Mouse (Mus musculus): ENCODE results near the gene Pfkm. TPM values are rescaled to one million over a fixed set of nuclear protein-coding genes. Genes with fewer than 3 reads are reported as not detected.

The Pfkm gene
- total RNA-seq, 2 experiments from 2014 or later: 9.5 to 15.8 TPM

- peak; percentile 85 for ATAC-seq (replicated peaks; ENCODE audit: poor library complexity, severe bottlenecking)
These were observed 75.5 kb downstream of the Pfkm start for GRCm38 (mm10) chr15:98167645-98168621.

GRCm38 (mm10) chr15:98168622-98169004 lies 76.2 kb downstream of the Pfkm start:
- no peak for ATAC-seq (replicated peaks; ENCODE audit: poor library complexity, severe bottlenecking)

GRCm38 (mm10) chr15:98170365-98170764 lies 78.0 kb downstream of the Pfkm start:
- no peak for ATAC-seq (replicated peaks; ENCODE audit: poor library complexity, severe bottlenecking)

GRCm38 (mm10) chr15:98170917-98171316 lies 78.5 kb downstream of the Pfkm start:
- no peak for ATAC-seq (replicated peaks; ENCODE audit: poor library complexity, severe bottlenecking)

GRCm38 (mm10) chr15:98172113-98172512 lies 79.7 kb downstream of the Pfkm start:
- ATAC-seq (replicated peaks; ENCODE audit: poor library complexity, severe bottlenecking): no peak

GRCm38 (mm10) chr15:98173821-98174220 lies 81.4 kb downstream of the Pfkm start:
- ATAC-seq (replicated peaks; ENCODE audit: poor library complexity, severe bottlenecking): peak; percentile 52

GRCm38 (mm10) chr15:98177320-98177719 lies 84.9 kb downstream of the Pfkm start:
- no peak for ATAC-seq (replicated peaks; ENCODE audit: poor library complexity, severe bottlenecking)

GRCm38 (mm10) chr15:98180567-98181131 lies 88.3 kb downstream of the Pfkm start:
- ATAC-seq (replicated peaks; ENCODE audit: poor library complexity, severe bottlenecking): no peak

- ATAC-seq (replicated peaks; ENCODE audit: poor library complexity, severe bottlenecking): peak; percentile 97
These were observed 88.8 kb downstream of the Pfkm start for GRCm38 (mm10) chr15:98181132-98181711.

Other genes with a start within 250 kb of the Pfkm start
- gene Hdac7, start 248.1 kb upstream of the Pfkm start, total RNA-seq (2014; fragmentation: Nextera tagmentation): 33.3 and 52.1 TPM in 2 replicates
- 3.5 and 6.1 TPM in 2 replicates for gene Hdac7, start 248.1 kb upstream of the Pfkm start, total RNA-seq (2017)
- 12.9 and 25.6 TPM in 2 replicates for gene Vdr, start 182.0 kb upstream of the Pfkm start, total RNA-seq (2014; fragmentation: Nextera tagmentation)
- gene Vdr, start 182.0 kb upstream of the Pfkm start, total RNA-seq (2017): 2.3 and 2.5 TPM in 2 replicates
- 48.8 and 61.7 TPM in 2 replicates for gene Tmem106c, start 128.4 kb upstream of the Pfkm start, total RNA-seq (2014; fragmentation: Nextera tagmentation)
- 29.0 and 32.7 TPM in 2 replicates for gene Tmem106c, start 128.4 kb upstream of the Pfkm start, total RNA-seq (2017)
- not detected in 2 replicates for gene Col2a1, start 87.9 kb upstream of the Pfkm start, total RNA-seq (2014; fragmentation: Nextera tagmentation)
- not detected in 2 replicates for gene Col2a1, start 87.9 kb upstream of the Pfkm start, total RNA-seq (2017)
- 82.1 and 83.1 TPM in 2 replicates for gene Senp1, start 1.2 kb downstream of the Pfkm start, total RNA-seq (2014; fragmentation: Nextera tagmentation)
- 60.5 and 66.6 TPM in 2 replicates for gene Senp1, start 1.2 kb downstream of the Pfkm start, total RNA-seq (2017)
- 27.8 and 31.3 TPM in 2 replicates for gene Asb8, start 73.0 kb downstream of the Pfkm start, total RNA-seq (2014; fragmentation: Nextera tagmentation)
- gene Asb8, start 73.0 kb downstream of the Pfkm start, total RNA-seq (2017): 21.0 and 22.8 TPM in 2 replicates
- not detected in 2 replicates for gene Ccdc184, start 74.6 kb downstream of the Pfkm start, total RNA-seq (2014; fragmentation: Nextera tagmentation)
- gene Ccdc184, start 74.6 kb downstream of the Pfkm start, total RNA-seq (2017): not detected in 2 replicates
- not detected in 2 replicates for gene Olfr288, start 103.0 kb downstream of the Pfkm start, total RNA-seq (2014; fragmentation: Nextera tagmentation)
- not detected in 2 replicates for gene Olfr288, start 103.0 kb downstream of the Pfkm start, total RNA-seq (2017)
- gene Gm44579, start 128.4 kb downstream of the Pfkm start, total RNA-seq (2014; fragmentation: Nextera tagmentation): not detected in 2 replicates
- gene Gm44579, start 128.4 kb downstream of the Pfkm start, total RNA-seq (2017): not detected in 2 replicates
- gene Olfr287, start 128.5 kb downstream of the Pfkm start, total RNA-seq (2014; fragmentation: Nextera tagmentation): not detected in 2 replicates
- not detected in 2 replicates for gene Olfr287, start 128.5 kb downstream of the Pfkm start, total RNA-seq (2017)
- 0.36 TPM in 1 of 2 replicates, not detected in the other for gene Olfr286, start 141.9 kb downstream of the Pfkm start, total RNA-seq (2014; fragmentation: Nextera tagmentation)
- 0.86 TPM in 1 of 2 replicates, not detected in the other for gene Olfr286, start 141.9 kb downstream of the Pfkm start, total RNA-seq (2017)
- not detected in 2 replicates for gene H1fnt, start 164.7 kb downstream of the Pfkm start, total RNA-seq (2014; fragmentation: Nextera tagmentation)
- gene H1fnt, start 164.7 kb downstream of the Pfkm start, total RNA-seq (2017): not detected in 2 replicates
- not detected in 2 replicates for gene Zfp641, start 203.6 kb downstream of the Pfkm start, total RNA-seq (2014; fragmentation: Nextera tagmentation)
- not detected in 2 replicates for gene Zfp641, start 203.6 kb downstream of the Pfkm start, total RNA-seq (2017)
- not detected in 2 replicates for gene Olfr285, start 224.8 kb downstream of the Pfkm start, total RNA-seq (2014; fragmentation: Nextera tagmentation)
- gene Olfr285, start 224.8 kb downstream of the Pfkm start, total RNA-seq (2017): not detected in 2 replicates
- not detected in 2 replicates for gene Olfr284, start 248.4 kb downstream of the Pfkm start, total RNA-seq (2014; fragmentation: Nextera tagmentation)
- not detected in 2 replicates for gene Olfr284, start 248.4 kb downstream of the Pfkm start, total RNA-seq (2017)